Comparison of ENCODE assay signal across 8 mouse cellular contexts in the genomic region with DNA sequence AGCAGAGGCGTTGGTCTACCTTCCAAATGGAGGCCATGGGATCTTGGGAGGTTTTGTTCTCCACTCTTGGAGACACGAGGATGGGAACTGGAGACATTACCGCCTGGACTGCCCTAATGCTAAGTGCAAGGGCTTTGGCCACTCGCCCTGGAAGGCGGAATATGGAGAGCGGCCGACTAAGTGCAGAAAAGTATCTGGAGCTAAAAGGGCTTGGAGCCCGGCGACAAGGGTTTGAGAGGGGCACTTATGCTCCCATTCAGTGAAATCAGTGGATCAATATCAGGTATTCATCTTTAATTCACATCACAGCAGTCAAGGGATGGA. TPM values are rescaled to one million over a fixed set of nuclear protein-coding genes. Genes with fewer than 3 reads are reported as not detected.
DNase-seq lines count a peak whose midpoint lies in the region; ATAC-seq and TF ChIP-seq lines count a peak whose summit lies in the region.

No protein-coding gene starts in this region.

- H3K9ac ChIP-seq in embryonic facial prominence, embryonic 12.5 days = peak overlapping the region; percentile 75
- peak overlapping the region; percentile 83 for H3K9ac ChIP-seq in intestine, embryonic 14.5 days (ENCODE audit: low read length)
- peak overlapping the region; percentile 66 for H3K9ac ChIP-seq in neural tube, embryonic 12.5 days

- ATAC-seq in embryonic facial prominence, embryonic 12.5 days (ENCODE audit: insufficient number of reproducible peaks, insufficient read depth, low FRiP score, low TSS enrichment) = no peak
- ATAC-seq in intestine, embryonic 14.5 days (replicated peaks; ENCODE audit: low FRiP score, low TSS enrichment, low read depth) = no peak
- no peak for ATAC-seq in neural tube, embryonic 12.5 days (ENCODE audit: low FRiP score, low read depth)

- no peak for TF ChIP-seq CTCF in layer of hippocampus, adult 2 months (conservative IDR thresholded peaks at IDR 0.05)

- H3K36me3 ChIP-seq in embryonic facial prominence, embryonic 12.5 days = peaks cover 29% of the 10 kb centered on the region
- H3K36me3 ChIP-seq in intestine, embryonic 14.5 days (ENCODE audit: control insufficient read depth, insufficient read depth, low read length) = peaks cover 28% of the 10 kb centered on the region
- peaks cover 35% of the 10 kb centered on the region for H3K36me3 ChIP-seq in neural tube, embryonic 12.5 days

- H3K4me2 ChIP-seq in embryonic facial prominence, embryonic 12.5 days (replicated peaks) = peak overlapping the region; percentile 63
- H3K4me2 ChIP-seq in intestine, embryonic 14.5 days (ENCODE audit: low read length) = peak overlapping the region; percentile 52
- H3K4me2 ChIP-seq in neural tube, embryonic 12.5 days (replicated peaks) = peak overlapping the region; percentile 76

- 1% methylated on average over 9 of the region's 9 CpGs for WGBS in embryonic facial prominence, embryonic 12.5 days
- 0% methylated on average over 9 of the region's 9 CpGs for WGBS in intestine, embryonic 14.5 days
- 0% methylated on average over 9 of the region's 9 CpGs for WGBS in neural tube, embryonic 12.5 days

- no peaks in the 10 kb centered on the region for H3K27me3 ChIP-seq in embryonic facial prominence, embryonic 12.5 days
- H3K27me3 ChIP-seq in intestine, embryonic 14.5 days (replicated peaks; ENCODE audit: control insufficient read depth, insufficient read depth, low read length) = no peaks in the 10 kb centered on the region
- H3K27me3 ChIP-seq in neural tube, embryonic 12.5 days (replicated peaks) = no peaks in the 10 kb centered on the region

- peak overlapping the region; percentile 91 for H3K4me3 ChIP-seq in layer of hippocampus, adult 2 months
- H3K4me3 ChIP-seq in embryonic facial prominence, embryonic 12.5 days = peak overlapping the region; percentile 95
- peak overlapping the region; percentile 72 for H3K4me3 ChIP-seq in intestine, embryonic 14.5 days (ENCODE audit: low read depth, low read length)
- H3K4me3 ChIP-seq in neural tube, embryonic 12.5 days = peak overlapping the region; percentile 98

- H3K27ac ChIP-seq in layer of hippocampus, adult 2 months = peak overlapping the region; percentile 95
- H3K27ac ChIP-seq in embryonic facial prominence, embryonic 12.5 days = peak overlapping the region; percentile 91
- peak overlapping the region; percentile 96 for H3K27ac ChIP-seq in intestine, embryonic 14.5 days (ENCODE audit: low read depth)
- H3K27ac ChIP-seq in neural tube, embryonic 12.5 days = peak overlapping the region; percentile 86

- H3K9me3 ChIP-seq in embryonic facial prominence, embryonic 12.5 days = no peaks in the 10 kb centered on the region
- no peaks in the 10 kb centered on the region for H3K9me3 ChIP-seq in intestine, embryonic 14.5 days (ENCODE audit: control insufficient read depth, low read length)
- no peaks in the 10 kb centered on the region for H3K9me3 ChIP-seq in neural tube, embryonic 12.5 days

- H3K4me1 ChIP-seq in embryonic facial prominence, embryonic 12.5 days = peaks cover 17% of the 10 kb centered on the region
- peaks cover 14% of the 10 kb centered on the region for H3K4me1 ChIP-seq in intestine, embryonic 14.5 days (replicated peaks; ENCODE audit: control insufficient read depth, insufficient read depth, low read length)
- H3K4me1 ChIP-seq in neural tube, embryonic 12.5 days = peaks cover 36% of the 10 kb centered on the region

- DNase-seq in layer of hippocampus, adult 2 months (ENCODE audit: low spot score in 2 of 2) = no peak
- DNase-seq in layer of hippocampus, postnatal 10 days (ENCODE audit: low spot score in 2 of 2) = no peak
- no peak for DNase-seq in intestine, embryonic 14.5 days (ENCODE audit: low spot score)
- no peak for DNase-seq in B cell, adult 2 months
- no peak for DNase-seq in MN1 (ENCODE audit: low spot score)
- DNase-seq in kidney, postnatal 4 days = no peak

RNA-seq across cellular contexts. Expression of gene Manf, which starts 0.7 kb away (rescaled TPM):
- 100 to 1,000 TPM; 121 to 126 TPM for total RNA-seq in layer of hippocampus, adult 2 months (2021)
- total RNA-seq in layer of hippocampus, postnatal 10 days (2021) = 100 to 1,000 TPM; 101 to 116 TPM
- 239 and 261 TPM in 2 replicates for polyA plus RNA-seq in embryonic facial prominence, embryonic 12.5 days (2016; fragmentation: Nextera tagmentation; extraction: Ambion mirVana)
- 214 and 260 TPM in 2 replicates for polyA plus RNA-seq in intestine, embryonic 14.5 days (2014; fragmentation: Nextera tagmentation; extraction: Ambion mirVana)
- polyA plus RNA-seq in neural tube, embryonic 12.5 days (2016; fragmentation: Nextera tagmentation; extraction: Ambion mirVana) = 218 and 248 TPM in 2 replicates

RNA-seq across cellular contexts. Expression of gene Rbm15b, which starts 5.3 kb away (rescaled TPM):
- total RNA-seq in layer of hippocampus, adult 2 months (2021) = 10 to 100 TPM; 45.8 to 55.1 TPM
- total RNA-seq in layer of hippocampus, postnatal 10 days (2021) = 10 to 100 TPM; 58.3 to 61.2 TPM
- polyA plus RNA-seq in embryonic facial prominence, embryonic 12.5 days (2016; fragmentation: Nextera tagmentation; extraction: Ambion mirVana) = 27.2 and 27.9 TPM in 2 replicates
- polyA plus RNA-seq in intestine, embryonic 14.5 days (2014; fragmentation: Nextera tagmentation; extraction: Ambion mirVana) = 14.8 and 16.1 TPM in 2 replicates
- polyA plus RNA-seq in neural tube, embryonic 12.5 days (2016; fragmentation: Nextera tagmentation; extraction: Ambion mirVana) = 39.6 and 39.7 TPM in 2 replicates
